Mouse (Mus musculus): ENCODE measurements around the gene Nrxn3. TPM values are rescaled to one million over a fixed set of nuclear protein-coding genes. Genes with fewer than 3 reads are reported as not detected.

Gene Nrxn3
- total RNA-seq, 2 experiments from 2014 or later, result 183 to 208 TPM

GRCm38 (mm10) chr12:89836271-89836670 lies 1113.6 kb downstream of the Nrxn3 start:
- no peak overlapping the region for H3K4me3 ChIP-seq
- no peak overlapping the region for H3K27ac ChIP-seq
- DNase-seq (ENCODE audit: low spot score in 2 of 2), result no peak
- TF ChIP-seq CTCF (conservative IDR thresholded peaks at IDR 0.05), result no peak

- H3K27ac ChIP-seq, result no peak overlapping the region
- TF ChIP-seq CTCF (conservative IDR thresholded peaks at IDR 0.05), result no peak
- H3K4me3 ChIP-seq, result no peak overlapping the region
- DNase-seq (ENCODE audit: low spot score in 2 of 2), result no peak
Observed at GRCm38 (mm10) chr12:89842861-89843260, 1120.2 kb downstream of the Nrxn3 start.

DNA sequence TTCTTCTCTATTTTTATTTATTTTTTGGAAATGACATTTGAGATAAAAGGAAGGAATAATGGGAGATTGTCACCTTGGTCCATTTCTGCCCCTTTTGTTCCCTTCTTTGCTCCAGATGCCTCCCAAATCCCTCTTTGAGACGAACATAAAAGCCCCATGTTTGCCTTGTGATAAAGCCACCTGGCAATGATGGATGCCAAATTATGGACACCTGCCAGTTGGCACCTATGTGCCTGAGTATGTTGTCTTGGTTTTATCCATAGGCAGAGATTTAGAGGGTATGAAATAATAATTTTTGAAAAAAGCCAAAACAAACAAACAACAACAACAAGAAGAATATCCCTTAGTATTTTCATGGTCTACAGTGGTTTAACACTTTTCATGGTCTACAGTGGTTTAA lies 1125.4 kb downstream of the Nrxn3 start:
- no peak for TF ChIP-seq CTCF (conservative IDR thresholded peaks at IDR 0.05)
- no peak for DNase-seq (ENCODE audit: low spot score in 2 of 2)
- Histone ChIP-seq H3K27ac (no peak overlapping the region), H3K4me3 (no peak overlapping the region)

- DNase-seq (ENCODE audit: low spot score in 2 of 2), result no peak
- Histone ChIP-seq H3K27ac (no peak overlapping the region), H3K4me3 (no peak overlapping the region)
- TF ChIP-seq CTCF (conservative IDR thresholded peaks at IDR 0.05), result no peak
Observed at GRCm38 (mm10) chr12:89854355-89854754, 1131.7 kb downstream of the Nrxn3 start.

DNA sequence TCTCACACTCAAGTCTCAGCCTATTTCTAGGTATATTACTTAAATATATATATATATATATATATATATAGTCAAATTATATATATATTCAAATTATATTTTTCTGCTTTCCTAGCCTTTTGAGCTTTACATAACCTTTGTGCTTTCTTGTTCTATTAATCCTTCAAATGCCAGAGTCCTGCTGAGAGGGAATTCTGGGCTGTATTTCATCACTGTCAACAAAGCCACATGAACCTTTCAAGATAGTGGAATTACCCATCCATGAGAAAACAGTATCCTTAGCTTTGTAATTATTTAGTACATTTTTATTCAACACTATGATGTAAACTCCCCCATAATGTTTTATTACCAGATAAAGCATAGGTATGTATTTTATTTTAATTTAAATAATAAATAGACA lies 1144.4 kb downstream of the Nrxn3 start:
- no peak overlapping the region for H3K27ac ChIP-seq
- no peak for DNase-seq (ENCODE audit: low spot score in 2 of 2)
- no peak overlapping the region for H3K4me3 ChIP-seq
- no peak for TF ChIP-seq CTCF (conservative IDR thresholded peaks at IDR 0.05)

GRCm38 (mm10) chr12:89882617-89883370 lies 1160.1 kb downstream of the Nrxn3 start:
- no peak for TF ChIP-seq CTCF (conservative IDR thresholded peaks at IDR 0.05)
- 0 out of 2 replicates have a peak overlapping the region, but pooled peaks have one; percentile 10 for H3K27ac ChIP-seq
- no peak overlapping the region for H3K4me3 ChIP-seq
- DNase-seq (ENCODE audit: low spot score in 2 of 2), result peak in 1 of 2 experiments; percentile 11

DNA sequence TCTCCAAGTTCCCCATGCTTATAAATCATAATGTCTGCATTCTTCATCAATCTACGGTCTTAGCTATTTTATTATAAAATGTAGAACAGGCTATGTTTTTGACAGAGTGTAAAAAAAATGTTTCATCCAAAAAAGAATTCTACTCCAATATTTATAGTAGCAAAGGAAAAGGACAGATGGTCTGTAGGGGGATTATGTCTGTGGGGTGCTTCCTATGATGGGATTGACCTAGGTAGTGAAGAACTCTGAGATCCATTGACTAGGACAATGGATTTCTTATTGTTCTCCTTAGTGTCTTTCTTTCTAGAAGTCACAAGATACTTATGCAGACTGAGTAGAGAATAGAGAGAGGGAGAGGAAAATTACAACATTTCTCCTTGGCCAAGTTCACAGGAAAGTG lies 1161.9 kb downstream of the Nrxn3 start:
- no peak for DNase-seq (ENCODE audit: low spot score in 2 of 2)
- no peak for TF ChIP-seq CTCF (conservative IDR thresholded peaks at IDR 0.05)
- Histone ChIP-seq H3K4me3 (no peak overlapping the region), H3K27ac (no peak overlapping the region)

- Histone ChIP-seq H3K4me3 (no peak overlapping the region), H3K27ac (no peak overlapping the region)
- TF ChIP-seq CTCF (conservative IDR thresholded peaks at IDR 0.05), result no peak
- no peak for DNase-seq (ENCODE audit: low spot score in 2 of 2)
Observed at GRCm38 (mm10) chr12:89888647-89889046, 1166.0 kb downstream of the Nrxn3 start.

GRCm38 (mm10) chr12:89896901-89897300 lies 1174.2 kb downstream of the Nrxn3 start:
- no peak overlapping the region for H3K27ac ChIP-seq
- DNase-seq (ENCODE audit: low spot score in 2 of 2), result no peak
- H3K4me3 ChIP-seq, result no peak overlapping the region
- no peak for TF ChIP-seq CTCF (conservative IDR thresholded peaks at IDR 0.05)

DNA sequence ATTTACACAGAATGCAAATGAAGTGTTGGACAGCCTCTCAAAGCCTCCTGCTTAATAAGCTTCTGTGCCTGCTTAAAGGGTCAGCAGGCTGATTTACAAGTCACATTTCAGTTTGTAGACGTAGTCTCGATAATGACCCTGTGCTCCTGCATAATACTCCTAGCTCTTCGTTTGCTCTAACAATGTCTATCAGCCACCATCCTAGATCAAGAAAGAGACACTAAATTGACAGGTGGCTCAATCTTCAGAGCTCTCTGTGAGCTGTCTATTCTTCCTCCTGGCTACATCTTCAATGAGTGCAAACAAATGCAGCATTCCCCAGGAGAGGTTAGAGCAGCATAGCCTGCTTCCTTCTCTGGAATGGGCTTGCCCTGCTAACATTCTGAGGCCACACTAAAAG lies 1186.9 kb downstream of the Nrxn3 start:
- H3K4me3 ChIP-seq, result no peak overlapping the region
- DNase-seq (ENCODE audit: low spot score in 2 of 2), result no peak
- TF ChIP-seq CTCF (conservative IDR thresholded peaks at IDR 0.05), result no peak
- H3K27ac ChIP-seq, result no peak overlapping the region

GRCm38 (mm10) chr12:89918138-89918829 lies 1195.6 kb downstream of the Nrxn3 start:
- H3K4me3 ChIP-seq, result no peak overlapping the region
- no peak for DNase-seq (ENCODE audit: low spot score in 2 of 2)
- TF ChIP-seq CTCF (conservative IDR thresholded peaks at IDR 0.05), result no peak
- H3K27ac ChIP-seq, result no peak overlapping the region

DNA sequence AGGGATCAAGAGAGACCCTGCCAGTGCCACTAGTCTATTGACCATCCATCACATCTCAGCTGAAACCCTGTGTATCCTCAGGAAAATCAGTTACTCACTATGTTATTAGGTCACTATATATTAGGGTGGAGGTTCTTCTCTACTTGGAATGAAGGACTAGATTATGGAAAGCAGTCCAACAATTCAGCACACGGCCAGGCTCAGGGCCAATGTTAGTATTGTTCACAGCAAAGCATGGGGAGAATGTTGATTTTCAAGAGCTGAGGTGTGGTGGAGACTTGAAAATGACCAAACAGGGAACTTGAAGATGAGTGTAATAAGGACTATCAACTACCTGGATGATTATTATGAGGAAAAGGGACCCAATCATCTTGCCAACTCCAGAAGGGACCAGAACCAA lies 1209.7 kb downstream of the Nrxn3 start:
- no peak for DNase-seq (ENCODE audit: low spot score in 2 of 2)
- no peak overlapping the region for H3K4me3 ChIP-seq
- H3K27ac ChIP-seq, result no peak overlapping the region
- TF ChIP-seq CTCF (conservative IDR thresholded peaks at IDR 0.05), result no peak

- no peak for TF ChIP-seq CTCF (conservative IDR thresholded peaks at IDR 0.05)
- no peak overlapping the region for H3K4me3 ChIP-seq
- no peak for DNase-seq (ENCODE audit: low spot score in 2 of 2)
- H3K27ac ChIP-seq, result no peak overlapping the region
Observed at GRCm38 (mm10) chr12:89933630-89934029, 1211.0 kb downstream of the Nrxn3 start.

GRCm38 (mm10) chr12:89940746-89941145 lies 1218.1 kb downstream of the Nrxn3 start:
- no peak for TF ChIP-seq CTCF (conservative IDR thresholded peaks at IDR 0.05)
- H3K27ac ChIP-seq, result no peak overlapping the region
- DNase-seq (ENCODE audit: low spot score in 2 of 2), result no peak
- H3K4me3 ChIP-seq, result no peak overlapping the region

Measured in layer of hippocampus, adult 2 months (tissue).